Mouse (Mus musculus) urinary bladder, adult 18-20 months (tissue): ENCODE data around the gene Cfap61.
A peak's percentile ranks its signal among the peaks of the same experiment; 100 is the strongest.

Experiments
- DNase-seq, 2 experiments: peaks; one replicate each; pipeline ENCODE4 v3.0.0; 2022; ENCODE audit warnings: low spot score in 2 of 2, mixed read lengths in 2 of 2

The Cfap61 gene

GRCm38 (mm10) chr2:146140711-146141110 lies 206.1 kb downstream of the Cfap61 start:
- no peak for DNase-seq

GRCm38 (mm10) chr2:146147306-146147705 lies 212.7 kb downstream of the Cfap61 start:
- no peak for DNase-seq

- DNase-seq: no peak
Observed at GRCm38 (mm10) chr2:146147801-146148200, 213.2 kb downstream of the Cfap61 start.

GRCm38 (mm10) chr2:146149206-146149974 lies 214.8 kb downstream of the Cfap61 start:
- no peak for DNase-seq

GRCm38 (mm10) chr2:146168017-146168803 lies 233.6 kb downstream of the Cfap61 start:
- no peak for DNase-seq

- no peak for DNase-seq
Observed at GRCm38 (mm10) chr2:146169492-146169891, 234.9 kb downstream of the Cfap61 start.

- no peak for DNase-seq
Observed at GRCm38 (mm10) chr2:146172106-146172505, 237.5 kb downstream of the Cfap61 start.

GRCm38 (mm10) chr2:146174173-146174572 lies 239.6 kb downstream of the Cfap61 start:
- no peak for DNase-seq

GRCm38 (mm10) chr2:146178718-146179117 lies 244.1 kb downstream of the Cfap61 start:
- DNase-seq: no peak

GRCm38 (mm10) chr2:146183830-146184793 lies 249.5 kb downstream of the Cfap61 start:
- no peak for DNase-seq

- no peak for DNase-seq
Observed at GRCm38 (mm10) chr2:146196126-146196525, 261.5 kb downstream of the Cfap61 start.

GRCm38 (mm10) chr2:146197947-146198346 lies 263.4 kb downstream of the Cfap61 start:
- DNase-seq: no peak

GRCm38 (mm10) chr2:146210968-146211367 lies 276.4 kb downstream of the Cfap61 start:
- no peak for DNase-seq

- no peak for DNase-seq
Observed at GRCm38 (mm10) chr2:146214715-146215114, 280.1 kb downstream of the Cfap61 start.

GRCm38 (mm10) chr2:146216111-146217064 lies 281.8 kb downstream of the Cfap61 start:
- DNase-seq: no peak

GRCm38 (mm10) chr2:146217227-146217980 lies 282.8 kb downstream of the Cfap61 start:
- no peak for DNase-seq

GRCm38 (mm10) chr2:146218161-146218691 lies 283.6 kb downstream of the Cfap61 start:
- peak in 1 of 2 experiments; percentile 12 for DNase-seq

- DNase-seq: no peak
Observed at GRCm38 (mm10) chr2:146218881-146219535, 284.4 kb downstream of the Cfap61 start.

- DNase-seq: no peak
Observed at GRCm38 (mm10) chr2:146219791-146220190, 285.2 kb downstream of the Cfap61 start.
